Mouse (Mus musculus) heart, adult 18-20 months (tissue): Measurements from ENCODE around the gene Ube2s. TPM values are rescaled to one million over a fixed set of nuclear protein-coding genes. Genes with fewer than 3 reads are reported as not detected.
"Not testable (repeated sequence)": the region's sequence is repeated elsewhere in the genome, so short reads cannot be mapped to it uniquely, and the experiment has no call there.

Experiments
- DNase-seq, 2 experiments: peaks; one replicate each; pipeline ENCODE4 v3.0.0; 2021 to 2022; ENCODE audit warnings: mixed read lengths in 1 of 2
- long read RNA-seq, 2 experiments: library from polyadenylated mRNA; stranded (forward); transcript quantifications; one replicate each; pipeline ENCODE4 v2.0.0; 2021
- total RNA-seq, 2 experiments: library from RNA; stranded (reverse); gene quantifications; 2 replicates each; pipeline ENCODE4 v1.2.3; 2021

Ube2s gene
- 100 to 1,000 TPM in 1 of 2 experiments, 10 to 100 TPM in 1; 93.4 to 105 TPM for total RNA-seq
- long read RNA-seq, experiment 1, full-length matches to known transcripts: 56 of 59 reads
- long read RNA-seq, experiment 1, partial matches to known transcripts: 2 of 59 reads
- long read RNA-seq, experiment 1, other reads (novel, unspliced or antisense): 1 of 59 reads
- long read RNA-seq, experiment 2, full-length matches to known transcripts: 26 of 26 reads
- long read RNA-seq, experiment 2, partial matches to known transcripts: 0 of 26 reads
- long read RNA-seq, experiment 2, other reads (novel, unspliced or antisense): 0 of 26 reads

- DNase-seq: peak; percentile 99 to 100
Measured at GRCm38 (mm10) chr7:4812303-4813104, at the start of gene Ube2s. Gene Ube2s (minus strand): TSS chr7:4812590.

GRCm38 (mm10) chr7:4860926-4861325 lies 48.5 kb upstream of the Ube2s start:
- DNase-seq: not testable (repeated sequence)

GRCm38 (mm10) chr7:4859418-4859978 lies 47.1 kb upstream of the Ube2s start:
- no peak for DNase-seq

GRCm38 (mm10) chr7:4857321-4857720 lies 44.9 kb upstream of the Ube2s start:
- DNase-seq: no peak

- no peak for DNase-seq
Measured at GRCm38 (mm10) chr7:4856508-4856907, 44.1 kb upstream of the Ube2s start.

GRCm38 (mm10) chr7:4853613-4854012 lies 41.2 kb upstream of the Ube2s start:
- no peak for DNase-seq

- DNase-seq: no peak
Measured at GRCm38 (mm10) chr7:4851315-4851688, 38.9 kb upstream of the Ube2s start.

GRCm38 (mm10) chr7:4850621-4851314 lies 38.4 kb upstream of the Ube2s start:
- no peak for DNase-seq

GRCm38 (mm10) chr7:4849372-4849771 lies 37.0 kb upstream of the Ube2s start:
- no peak for DNase-seq

- peak; percentile 33 to 44 for DNase-seq
Measured at GRCm38 (mm10) chr7:4844917-4845309, 32.5 kb upstream of the Ube2s start.

GRCm38 (mm10) chr7:4844245-4844916 lies 32.0 kb upstream of the Ube2s start, which contains the start of gene Shisa7:
Gene Shisa7 (minus strand): TSS chr7:4844696.
- no peak for DNase-seq

- no peak for DNase-seq
Measured at GRCm38 (mm10) chr7:4843604-4844244, 31.3 kb upstream of the Ube2s start.

GRCm38 (mm10) chr7:4842634-4843131 lies 30.3 kb upstream of the Ube2s start:
- DNase-seq: no peak

GRCm38 (mm10) chr7:4842077-4842476 lies 29.7 kb upstream of the Ube2s start:
- DNase-seq: no peak

GRCm38 (mm10) chr7:4837639-4838038 lies 25.2 kb upstream of the Ube2s start:
- DNase-seq: no peak

- peak; percentile 34 to 46 for DNase-seq
Measured at GRCm38 (mm10) chr7:4836351-4836792, 24.0 kb upstream of the Ube2s start.

- no peak for DNase-seq
Measured at GRCm38 (mm10) chr7:4835631-4836327, 23.4 kb upstream of the Ube2s start.

- no peak for DNase-seq
Measured at GRCm38 (mm10) chr7:4830476-4830875, 18.1 kb upstream of the Ube2s start.

- no peak for DNase-seq
Measured at GRCm38 (mm10) chr7:4825365-4825764, 13.0 kb upstream of the Ube2s start.

GRCm38 (mm10) chr7:4822162-4822907 lies 9.9 kb upstream of the Ube2s start:
- DNase-seq: no peak
